Mouse (Mus musculus) monocyte, adult 5-6 weeks (primary cell): ENCODE measurements around the gene Lrfn3. TPM values are rescaled to one million over a fixed set of nuclear protein-coding genes. Genes with fewer than 3 reads are reported as not detected.

Experiments used
- ATAC-seq: fragments of 153-309, 156-312 bp; replicated peaks from 2 replicates; pipeline ENCODE4 v1.8.0; 2017; ENCODE audit warnings: mild to moderate bottlenecking; ENCODE audit not compliant: low TSS enrichment, insufficient number of reproducible peaks, severe bottlenecking, poor library complexity, low FRiP score
- total RNA-seq: library from RNA; stranded (forward); fragments of 200-1000, 200-491, 200-594 nt; gene quantifications from 3 replicates; pipeline ENCODE4 v1.2.3, GENCODE M21; 2017

Lrfn3 gene
- total RNA-seq, result not detected in 3 replicates

- no peak for ATAC-seq
Measured at GRCm38 (mm10) chr7:30362652-30363343, at the start of gene Lrfn3. Lrfn3 (minus strand) TSS chr7:30362772.

GRCm38 (mm10) chr7:30411023-30411422 is 48.5 kb upstream of the Lrfn3 start:
- ATAC-seq, result 0 out of 2 replicates have a peak, but pooled peaks have one; percentile 6

- ATAC-seq, result no peak
Measured at GRCm38 (mm10) chr7:30409789-30410188, 47.2 kb upstream of the Lrfn3 start.

GRCm38 (mm10) chr7:30408639-30409038 is 46.1 kb upstream of the Lrfn3 start:
- ATAC-seq, result no peak

- ATAC-seq, result no peak
Measured at GRCm38 (mm10) chr7:30402343-30402742, 39.8 kb upstream of the Lrfn3 start.

- no peak for ATAC-seq
Measured at GRCm38 (mm10) chr7:30399671-30400070, 37.1 kb upstream of the Lrfn3 start.

- ATAC-seq, result peak; percentile 57; the same call in 1 of the 2 replicates
Measured at GRCm38 (mm10) chr7:30394871-30395270, 32.3 kb upstream of the Lrfn3 start.

GRCm38 (mm10) chr7:30394379-30394778 is 31.8 kb upstream of the Lrfn3 start:
- peak; percentile 91 for ATAC-seq

GRCm38 (mm10) chr7:30393631-30394030 is 31.1 kb upstream of the Lrfn3 start:
- 0 out of 2 replicates have a peak, but pooled peaks have one; percentile 4 for ATAC-seq

GRCm38 (mm10) chr7:30392746-30393520 is 30.4 kb upstream of the Lrfn3 start:
- ATAC-seq, result peak; percentile 52

- ATAC-seq, result no peak
Measured at GRCm38 (mm10) chr7:30384106-30384505, 21.5 kb upstream of the Lrfn3 start.

GRCm38 (mm10) chr7:30380061-30380460 is 17.5 kb upstream of the Lrfn3 start:
- ATAC-seq, result no peak

GRCm38 (mm10) chr7:30373501-30373962 is 11.0 kb upstream of the Lrfn3 start:
- peak; percentile 100 for ATAC-seq

GRCm38 (mm10) chr7:30367466-30367865 is 4.9 kb upstream of the Lrfn3 start:
- no peak for ATAC-seq

GRCm38 (mm10) chr7:30363344-30363738 is 769 bp upstream of the Lrfn3 start:
- ATAC-seq, result no peak

- no peak for ATAC-seq
Measured at GRCm38 (mm10) chr7:30360028-30360427, 2.5 kb downstream of the Lrfn3 start.

GRCm38 (mm10) chr7:30359276-30359865 is 3.2 kb downstream of the Lrfn3 start:
- ATAC-seq, result no peak

GRCm38 (mm10) chr7:30358378-30359186 is 4.0 kb downstream of the Lrfn3 start:
- no peak for ATAC-seq

GRCm38 (mm10) chr7:30354059-30354458 is 8.5 kb downstream of the Lrfn3 start:
- ATAC-seq, result no peak
